Mouse (Mus musculus) cortical plate, adult 2 months (tissue): ENCODE data around the gene Ccdc13.

Experiments used
- CTCF ChIP-seq: fragments of 200-500 bp; IDR thresholded peaks from 2 replicates; pipeline ENCODE4 v1.5.1; 2011; ENCODE audit warnings: mild to moderate bottlenecking, control low read depth, low read length; ENCODE audit not compliant: insufficient read depth; ENCODE audit errors: extremely low read depth
- POLR2A ChIP-seq: fragments of 200-500 bp; IDR thresholded peaks from 2 replicates; pipeline ENCODE4 v1.6.1; 2011; ENCODE audit warnings: mild to moderate bottlenecking, low read length, control low read depth; ENCODE audit not compliant: insufficient read depth; ENCODE audit errors: extremely low read depth

- TF ChIP-seq POLR2A (no peak), CTCF (no peak)
Observed at GRCm38 (mm10) chr9:121756785-121757184, 82.5 kb downstream of the Ccdc13 start.
